Mouse (Mus musculus): Measurements from ENCODE around the gene Add3. TPM values are rescaled to one million over a fixed set of nuclear protein-coding genes. Genes with fewer than 3 reads are reported as not detected.
A peak's percentile ranks its signal among the peaks of the same experiment; 100 is the strongest.

Gene Add3
- polyA plus RNA-seq, 1 experiment from 2014 or later, result 27.1 TPM

DNA sequence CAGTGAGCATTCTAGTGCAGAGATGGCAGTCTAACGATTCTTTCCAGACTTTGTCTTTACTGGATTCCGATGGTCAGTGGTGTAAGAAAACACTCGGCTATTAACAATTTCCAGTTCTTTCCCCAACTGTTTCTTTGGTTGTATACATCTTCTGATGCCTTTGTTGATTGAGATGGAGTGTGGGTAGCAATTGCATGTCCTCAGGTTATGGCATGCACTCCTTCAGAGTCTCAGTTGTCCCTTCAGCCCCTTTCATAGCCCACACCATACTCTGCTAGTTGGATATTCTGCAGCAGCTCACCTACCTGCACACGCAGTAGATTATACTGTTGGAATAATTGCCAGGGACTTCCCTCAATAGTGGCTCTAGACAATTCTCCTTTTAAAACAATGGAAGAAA is 36.3 kb downstream of the Add3 start:
- no peak overlapping the region for H3K27ac ChIP-seq
- no peaks in the 10 kb centered on the region for H3K36me3 ChIP-seq
- 95% methylated on average over 4 of the region's 4 CpGs for WGBS
- no peak overlapping the region for H3K9ac ChIP-seq (replicated peaks)
- no peak overlapping the region for H3K4me3 ChIP-seq (replicated peaks)
- H3K27me3 ChIP-seq, result no peaks in the 10 kb centered on the region
- ATAC-seq, result no peak
- H3K4me1 ChIP-seq (replicated peaks), result peaks cover 9% of the 10 kb centered on the region
- H3K9me3 ChIP-seq, result no peaks in the 10 kb centered on the region; the same call in 1 of the 2 replicates
- no peak overlapping the region for H3K4me2 ChIP-seq (replicated peaks)

DNA sequence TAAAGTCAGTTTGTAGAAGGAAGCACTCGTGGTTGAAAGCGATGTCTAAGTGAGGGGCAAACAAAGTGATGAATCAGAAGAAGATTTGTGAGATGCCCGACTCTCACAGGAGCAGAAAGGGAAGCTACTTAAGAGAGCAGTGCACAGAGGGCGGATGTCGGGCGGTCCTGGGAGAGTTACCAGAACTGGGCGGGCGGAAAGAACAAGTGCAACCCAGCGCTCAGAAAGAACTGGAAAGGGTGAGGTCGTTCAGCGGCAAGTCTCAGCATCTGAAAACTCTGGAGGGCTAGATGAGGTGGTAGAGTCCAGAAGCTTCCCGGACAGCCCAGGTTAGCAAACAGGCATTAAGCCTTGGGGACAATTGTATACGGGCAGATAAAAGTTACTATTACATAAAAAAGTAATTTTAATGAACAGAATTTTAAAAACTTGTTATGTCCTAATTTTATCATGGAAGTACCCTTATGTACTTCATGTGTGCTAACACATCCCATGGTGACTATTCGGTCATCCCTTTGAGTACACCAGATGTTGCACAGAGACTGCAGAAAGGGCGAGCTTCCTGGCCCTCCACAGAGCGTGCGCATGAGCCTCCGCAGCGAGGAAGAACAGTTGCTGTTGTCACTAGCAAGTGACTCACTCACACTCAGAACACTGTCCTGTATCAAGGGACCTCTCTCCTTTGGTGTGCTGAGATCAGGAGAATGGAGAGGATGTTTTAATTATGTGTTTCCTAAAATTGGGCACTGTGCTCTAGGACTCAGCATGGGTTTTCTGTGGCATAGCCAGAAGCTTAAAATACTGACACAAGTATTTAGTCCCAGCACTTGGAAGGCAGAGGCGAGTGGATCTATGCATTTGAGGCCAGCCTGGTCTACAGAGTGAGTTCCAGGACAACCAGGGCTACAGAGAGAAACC is 38.6 kb downstream of the Add3 start:
- WGBS, result 97% methylated on average over 20 of the region's 20 CpGs

DNA sequence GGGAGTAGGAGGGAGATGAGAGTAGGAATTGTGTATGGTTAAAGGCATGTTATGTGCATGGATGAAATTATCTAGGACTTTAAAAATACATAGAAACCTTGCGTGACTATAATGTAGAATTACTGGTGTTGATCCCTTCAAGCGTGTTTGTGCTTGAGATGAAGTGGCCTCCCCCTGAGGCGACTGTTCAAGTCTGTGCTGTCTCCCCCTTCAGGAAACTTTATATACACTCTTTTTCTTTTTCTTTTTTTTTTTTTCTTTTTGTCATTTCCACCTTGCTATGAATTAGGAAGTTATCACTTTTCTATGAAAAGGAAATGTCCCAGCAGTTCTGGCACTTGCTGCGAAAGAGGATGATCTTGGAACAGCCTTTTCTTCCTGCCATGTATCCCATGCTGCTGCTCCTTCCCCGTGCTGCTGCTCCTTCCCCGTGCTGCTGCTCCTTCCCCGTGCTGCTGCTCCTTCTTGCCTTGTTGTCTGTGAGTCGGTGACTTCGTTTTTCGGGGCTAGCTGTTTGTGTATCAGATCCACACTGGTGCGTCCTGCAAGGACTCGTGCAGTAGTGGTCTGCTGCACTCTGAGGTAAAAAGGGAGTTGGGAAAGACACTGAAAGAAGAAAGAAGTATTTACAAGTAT is 40.0 kb downstream of the Add3 start:
- Histone ChIP-seq H3K36me3 (no peaks in the 10 kb centered on the region), H3K27ac (no peak overlapping the region), H3K4me1 (replicated peaks) (peaks cover 9% of the 10 kb centered on the region), H3K4me3 (replicated peaks) (no peak overlapping the region), H3K9me3 (no peaks in the 10 kb centered on the region; the same call in 1 of the 2 replicates), H3K4me2 (replicated peaks) (no peak overlapping the region), H3K27me3 (no peaks in the 10 kb centered on the region), H3K9ac (replicated peaks) (no peak overlapping the region)
- ATAC-seq, result no peak
- 76% methylated on average over 12 of the region's 12 CpGs for WGBS

More for the DNA sequence above, 38.6 kb downstream of the Add3 start:
- Histone ChIP-seq H3K9ac (replicated peaks) (no peak overlapping the region), H3K27me3 (no peaks in the 10 kb centered on the region), H3K9me3 (no peaks in the 10 kb centered on the region; the same call in 1 of the 2 replicates), H3K36me3 (no peaks in the 10 kb centered on the region), H3K4me2 (replicated peaks) (no peak overlapping the region), H3K4me3 (replicated peaks) (no peak overlapping the region), H3K4me1 (replicated peaks) (peaks cover 9% of the 10 kb centered on the region), H3K27ac (no peak overlapping the region)
- no peak for ATAC-seq

DNA sequence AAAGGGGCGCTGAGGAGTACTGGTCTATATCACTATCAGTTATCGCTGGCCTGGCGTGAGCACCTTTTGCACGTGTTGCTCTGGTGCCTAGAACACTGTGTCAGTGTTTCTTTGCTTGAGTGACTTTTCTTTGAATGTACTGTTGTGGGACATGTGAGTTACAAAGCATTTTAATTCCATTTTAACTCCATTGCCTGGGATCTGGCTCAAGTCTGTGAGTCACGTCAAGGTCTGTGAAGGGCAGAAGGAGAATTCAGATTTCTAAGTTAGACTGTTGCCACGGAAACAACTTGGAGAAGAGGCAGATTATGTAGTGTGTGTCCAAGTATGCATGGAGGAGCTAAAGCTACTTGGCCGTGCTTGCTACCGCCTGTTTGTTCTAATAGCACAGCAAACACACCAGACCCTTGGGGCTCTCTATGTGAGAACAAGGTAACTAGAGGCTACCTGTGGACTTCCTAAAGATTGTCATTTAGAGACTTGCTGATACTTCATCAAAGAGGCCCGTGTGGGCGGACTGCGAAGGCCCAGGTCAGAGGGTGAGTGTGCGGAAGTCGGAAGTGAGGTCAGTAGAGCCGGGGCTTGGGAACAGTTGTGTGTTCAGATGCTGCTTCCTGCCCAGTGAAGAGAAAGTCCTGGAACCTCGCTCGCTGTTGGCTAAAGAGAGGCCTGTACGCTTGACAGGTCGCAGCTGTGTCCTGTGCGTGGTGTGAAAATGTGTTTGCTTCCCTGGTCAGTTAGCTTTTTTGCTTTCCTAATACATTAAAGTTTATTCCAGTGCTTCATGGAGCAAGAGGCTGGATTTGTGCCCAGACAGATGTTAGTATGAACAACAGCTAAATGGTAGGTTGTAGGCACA is 41.0 kb downstream of the Add3 start:
- H3K27ac ChIP-seq, result no peak overlapping the region
- H3K4me3 ChIP-seq (replicated peaks), result no peak overlapping the region

DNA sequence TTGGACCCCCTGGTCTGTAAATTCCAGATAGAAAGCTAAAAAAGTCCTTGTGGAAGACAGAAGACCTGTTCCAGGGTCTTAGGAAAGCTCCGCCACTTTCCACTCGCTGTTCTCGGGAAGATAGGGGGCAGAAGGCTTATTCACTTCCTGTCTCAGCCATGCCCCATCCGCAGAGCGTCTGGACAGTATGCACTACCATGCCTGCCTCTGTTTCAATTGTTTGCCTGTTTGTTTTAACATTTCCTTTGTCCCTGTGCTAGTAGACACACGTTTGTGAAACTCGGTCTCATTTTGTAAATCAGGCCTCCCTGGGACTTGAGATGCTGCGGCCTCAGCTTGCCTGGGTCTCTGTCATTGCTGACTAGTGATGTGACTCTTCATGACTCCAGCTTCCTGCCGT is 43.4 kb downstream of the Add3 start:
- no peak overlapping the region for H3K27ac ChIP-seq
- no peaks in the 10 kb centered on the region for H3K36me3 ChIP-seq
- peaks cover 13% of the 10 kb centered on the region for H3K4me1 ChIP-seq (replicated peaks)
- H3K27me3 ChIP-seq, result no peaks in the 10 kb centered on the region
- no peak for ATAC-seq
- no peak overlapping the region for H3K4me2 ChIP-seq (replicated peaks)
- H3K4me3 ChIP-seq (replicated peaks), result no peak overlapping the region
- 75% methylated on average over 9 of the region's 9 CpGs for WGBS
- H3K9ac ChIP-seq (replicated peaks), result no peak overlapping the region
- no peaks in the 10 kb centered on the region for H3K9me3 ChIP-seq

More for the DNA sequence above, 41.0 kb downstream of the Add3 start:
- Histone ChIP-seq H3K27me3 (no peaks in the 10 kb centered on the region), H3K9ac (replicated peaks) (no peak overlapping the region), H3K36me3 (no peaks in the 10 kb centered on the region), H3K9me3 (no peaks in the 10 kb centered on the region; the same call in 1 of the 2 replicates), H3K4me1 (replicated peaks) (peaks cover 9% of the 10 kb centered on the region), H3K4me2 (replicated peaks) (no peak overlapping the region; the same call in 1 of the 2 replicates)
- 67% methylated on average over 19 of the region's 19 CpGs for WGBS
- 0 out of 2 replicates have a peak, but pooled peaks have one; percentile 45 for ATAC-seq

DNA sequence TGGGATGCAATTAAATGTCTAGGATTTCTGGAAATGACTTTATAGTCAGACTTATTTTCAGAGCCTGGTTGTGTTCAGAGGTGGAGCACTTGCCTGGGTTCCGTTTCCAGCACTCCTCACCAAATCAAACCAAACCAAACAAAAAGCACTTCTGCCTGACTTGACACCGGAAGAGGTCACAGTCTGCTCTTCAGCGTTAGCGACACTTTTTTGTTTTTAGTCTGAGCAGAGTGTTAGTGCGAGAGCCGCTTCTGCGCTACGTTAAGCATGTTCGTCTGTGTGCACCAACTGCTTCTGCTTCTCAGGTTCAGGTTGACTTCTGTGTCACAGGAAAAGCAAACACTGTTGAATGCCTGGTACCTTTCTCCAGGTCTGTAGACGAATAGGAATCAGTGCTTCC is 44.0 kb downstream of the Add3 start:
- H3K4me2 ChIP-seq (replicated peaks), result no peak overlapping the region
- no peak overlapping the region for H3K9ac ChIP-seq (replicated peaks)
- H3K4me3 ChIP-seq (replicated peaks), result no peak overlapping the region
- no peaks in the 10 kb centered on the region for H3K36me3 ChIP-seq
- H3K4me1 ChIP-seq (replicated peaks), result peaks cover 13% of the 10 kb centered on the region
- ATAC-seq, result no peak
- H3K27ac ChIP-seq, result no peak overlapping the region
- no peaks in the 10 kb centered on the region for H3K9me3 ChIP-seq
- WGBS, result 67% methylated on average over 10 of the region's 10 CpGs
- H3K27me3 ChIP-seq, result no peaks in the 10 kb centered on the region

DNA sequence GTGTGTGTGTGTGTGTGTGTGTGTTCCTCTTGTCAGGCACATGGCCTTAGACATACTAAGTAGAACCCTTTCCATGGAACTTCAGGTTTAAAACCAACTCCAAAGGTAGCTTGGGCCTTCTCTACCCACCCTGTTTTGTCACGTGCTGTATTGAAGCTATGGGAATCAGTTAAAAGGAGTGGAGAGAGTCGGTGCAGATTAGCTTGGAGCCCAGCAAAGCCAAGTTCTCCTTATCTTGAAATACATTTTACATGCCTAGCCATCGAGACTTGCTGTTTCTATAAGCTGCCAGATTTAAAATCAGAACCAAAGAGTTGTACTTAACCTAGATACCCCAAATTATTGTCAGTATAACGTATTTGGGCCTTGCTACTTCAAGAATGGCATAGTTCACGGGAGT is 44.7 kb downstream of the Add3 start:
- H3K27ac ChIP-seq, result no peak overlapping the region
- ATAC-seq, result no peak
- no peak overlapping the region for H3K9ac ChIP-seq (replicated peaks)
- no peaks in the 10 kb centered on the region for H3K27me3 ChIP-seq
- H3K4me3 ChIP-seq (replicated peaks), result no peak overlapping the region
- no peaks in the 10 kb centered on the region for H3K36me3 ChIP-seq
- H3K9me3 ChIP-seq, result no peaks in the 10 kb centered on the region
- 85% methylated on average over 5 of the region's 5 CpGs for WGBS
- H3K4me2 ChIP-seq (replicated peaks), result no peak overlapping the region
- peaks cover 13% of the 10 kb centered on the region for H3K4me1 ChIP-seq (replicated peaks)

DNA sequence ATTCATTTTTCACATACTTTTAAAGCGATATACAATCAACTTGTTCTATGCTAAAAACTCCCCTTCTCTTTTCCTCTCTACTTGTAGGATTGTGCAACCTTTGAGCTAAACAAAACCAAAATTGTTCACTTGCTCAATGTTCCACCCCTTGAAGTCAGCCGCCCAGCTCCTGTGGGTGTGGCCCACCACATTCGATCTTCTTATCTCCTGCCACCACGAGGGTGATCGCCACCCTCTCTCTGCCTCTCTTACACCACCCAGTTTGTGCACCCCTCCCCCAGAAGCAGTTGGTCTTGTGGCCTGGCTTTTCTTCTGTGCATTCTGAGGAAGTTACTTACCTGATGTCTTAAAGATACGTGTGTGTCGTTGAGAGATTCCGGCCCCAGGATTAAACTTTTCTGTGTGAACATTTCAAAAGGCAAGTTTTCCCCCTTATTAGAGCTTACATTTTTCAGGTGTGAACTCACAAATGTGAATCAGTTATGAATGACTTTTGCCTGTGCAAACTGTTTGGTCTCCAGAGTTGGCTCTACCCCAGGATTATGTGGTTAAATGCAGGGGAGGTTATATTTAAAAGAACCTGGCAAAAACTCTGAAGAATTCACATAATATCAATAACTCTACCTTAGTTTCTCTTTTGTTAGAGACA is 45.4 kb downstream of the Add3 start:
- 71% methylated on average over 8 of the region's 8 CpGs for WGBS
- ATAC-seq, result no peak
- H3K4me1 ChIP-seq (replicated peaks), result peaks cover 13% of the 10 kb centered on the region
- no peak overlapping the region for H3K4me2 ChIP-seq (replicated peaks)
- H3K4me3 ChIP-seq (replicated peaks), result no peak overlapping the region
- H3K36me3 ChIP-seq, result no peaks in the 10 kb centered on the region
- H3K9me3 ChIP-seq, result no peaks in the 10 kb centered on the region
- no peak overlapping the region for H3K9ac ChIP-seq (replicated peaks)
- no peaks in the 10 kb centered on the region for H3K27me3 ChIP-seq
- H3K27ac ChIP-seq, result no peak overlapping the region

DNA sequence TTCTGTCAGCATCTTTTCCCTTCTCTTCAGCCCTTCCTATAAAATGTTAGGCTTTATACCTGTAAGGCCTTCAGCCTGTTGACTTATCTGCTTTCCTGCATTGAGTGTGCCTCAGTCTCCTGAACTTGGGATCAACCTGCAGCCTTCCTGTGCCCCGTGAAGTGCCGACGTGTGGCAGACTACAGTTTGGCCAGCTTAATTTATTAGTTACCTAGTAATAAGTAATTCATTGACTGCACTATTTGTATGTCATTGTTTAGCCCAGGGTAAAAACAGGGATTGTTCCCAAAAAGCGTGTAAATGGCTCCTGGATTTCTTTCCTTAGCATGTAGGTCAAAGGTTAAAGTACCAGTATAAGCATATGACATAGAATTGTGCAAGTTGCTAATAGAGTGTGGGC is 46.2 kb downstream of the Add3 start:
- Histone ChIP-seq H3K27ac (no peak overlapping the region), H3K4me2 (replicated peaks) (no peak overlapping the region), H3K9me3 (no peaks in the 10 kb centered on the region), H3K4me1 (replicated peaks) (peaks cover 4% of the 10 kb centered on the region; the same call in 1 of the 2 replicates), H3K4me3 (replicated peaks) (no peak overlapping the region), H3K9ac (replicated peaks) (no peak overlapping the region), H3K27me3 (no peaks in the 10 kb centered on the region), H3K36me3 (no peaks in the 10 kb centered on the region)
- WGBS, result 85% methylated on average over 4 of the region's 4 CpGs
- ATAC-seq, result no peak

DNA sequence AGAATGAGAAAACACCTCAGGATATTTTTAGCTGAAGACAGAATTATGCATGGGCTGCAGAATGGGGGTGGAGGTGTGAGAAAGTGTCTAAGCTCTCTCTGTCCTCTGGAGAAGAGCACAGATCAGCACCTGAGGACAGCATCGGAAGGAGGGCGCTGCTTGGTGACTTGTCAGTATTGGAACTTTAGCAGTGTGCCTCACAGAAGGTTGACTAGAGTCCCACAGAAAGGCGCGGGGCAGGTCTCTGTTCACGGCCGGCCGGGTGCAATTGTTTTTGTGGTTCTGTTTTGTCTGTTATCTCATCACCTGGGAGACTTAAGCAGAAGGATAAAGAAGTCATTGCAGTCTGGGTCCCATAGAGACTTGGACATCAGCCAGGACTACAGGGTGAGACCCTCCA is 47.3 kb downstream of the Add3 start:
- H3K9ac ChIP-seq (replicated peaks), result no peak overlapping the region
- WGBS, result 72% methylated on average over 7 of the region's 7 CpGs
- ATAC-seq, result no peak
- H3K4me3 ChIP-seq (replicated peaks), result no peak overlapping the region
- no peaks in the 10 kb centered on the region for H3K36me3 ChIP-seq
- peaks cover 4% of the 10 kb centered on the region; the same call in 1 of the 2 replicates for H3K4me1 ChIP-seq (replicated peaks)
- H3K27me3 ChIP-seq, result no peaks in the 10 kb centered on the region
- H3K4me2 ChIP-seq (replicated peaks), result no peak overlapping the region
- H3K9me3 ChIP-seq, result no peaks in the 10 kb centered on the region
- H3K27ac ChIP-seq, result no peak overlapping the region

DNA sequence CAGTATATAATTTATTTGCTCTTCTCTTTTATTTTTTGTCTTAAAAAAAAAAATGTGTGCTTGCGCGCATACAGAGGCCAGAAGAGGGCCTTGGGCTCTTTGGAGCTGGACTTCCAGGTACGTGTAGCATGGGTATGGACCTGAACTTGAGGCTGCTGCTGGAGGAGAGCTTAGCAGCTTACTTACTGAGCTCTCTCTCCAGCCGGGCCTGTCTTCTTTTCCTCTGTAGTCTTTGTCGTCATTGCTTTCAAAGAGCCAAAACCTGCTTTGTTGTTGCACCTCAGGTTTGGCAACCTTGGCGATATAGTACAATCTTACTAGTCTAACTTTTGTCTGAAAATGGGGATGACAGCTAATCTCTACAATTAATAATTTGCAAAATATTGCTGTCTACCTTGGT is 47.9 kb downstream of the Add3 start:
- WGBS, result 77% methylated on average over 6 of the region's 6 CpGs
- peaks cover 4% of the 10 kb centered on the region; the same call in 1 of the 2 replicates for H3K4me1 ChIP-seq (replicated peaks)
- no peaks in the 10 kb centered on the region for H3K9me3 ChIP-seq
- H3K4me3 ChIP-seq (replicated peaks), result no peak overlapping the region
- H3K27me3 ChIP-seq, result no peaks in the 10 kb centered on the region
- H3K9ac ChIP-seq (replicated peaks), result no peak overlapping the region
- no peak overlapping the region for H3K27ac ChIP-seq
- no peak overlapping the region for H3K4me2 ChIP-seq (replicated peaks)
- no peaks in the 10 kb centered on the region for H3K36me3 ChIP-seq
- ATAC-seq, result no peak

All from midbrain, embryonic 13.5 days (tissue).